Mouse (Mus musculus) bone marrow, adult 2 months (tissue): ENCODE data around the gene Sox13. TPM values are rescaled to one million over a fixed set of nuclear protein-coding genes. Genes with fewer than 3 reads are reported as not detected.

Source experiments
- H3K27ac ChIP-seq: fragments of 200-500 bp; 2 replicates; pipeline ENCODE4 v1.5.1; 2012; ENCODE audit warnings: low read depth, mild to moderate bottlenecking, control low read depth, inconsistent platforms, low read length; ENCODE audit not compliant: control insufficient read depth, poor library complexity, insufficient read depth
- H3K4me1 ChIP-seq: fragments of 200-500 bp; 2 replicates; pipeline ENCODE4 v1.6.1; 2011; ENCODE audit warnings: low read length; ENCODE audit not compliant: control insufficient read depth, insufficient read depth
- H3K4me3 ChIP-seq: fragments of 200-500 bp; replicated peaks from 2 replicates; pipeline ENCODE3; 2011; ENCODE audit warnings: mild to moderate bottlenecking, low read depth, low read length, control low read depth; ENCODE audit not compliant: control insufficient read depth
- CTCF ChIP-seq: fragments of 200-500 bp; IDR thresholded peaks from 2 replicates; pipeline ENCODE4 v1.5.1; 2011; ENCODE audit warnings: low read length, control low read depth; ENCODE audit not compliant: control insufficient read depth, insufficient read depth
- POLR2A ChIP-seq: fragments of 200-500 bp; IDR thresholded peaks from 2 replicates; pipeline ENCODE4 v1.6.1; 2011; ENCODE audit warnings: low read depth, mild to moderate bottlenecking, control low read depth, low read length, borderline replicate concordance; ENCODE audit not compliant: control insufficient read depth
- whole genome bisulfite sequencing: fragments of 180-500 bp; shearing (Covaris S2); methylation state at CpG from one replicate; pipeline ENCODE4 v1.1.7; 2018; 5-methylcytosine and 5-hydroxymethylcytosine counted together
- polyA plus RNA-seq: library from polyadenylated mRNA; stranded (reverse); fragments of >200 nt; gene quantifications from 2 replicates; pipeline ENCODE4 v1.2.4, GENCODE M21; 2011; ENCODE audit warnings: low replicate concordance; ENCODE audit not compliant: missing spikeins, insufficient read depth, insufficient read length

The Sox13 gene
- polyA plus RNA-seq, 1 experiment: 1.1 TPM

GRCm38 (mm10) chr1:133386209-133386608 lies 38.0 kb downstream of the Sox13 start:
- H3K4me1 ChIP-seq: no peaks in the 10 kb centered on the region
- 75% methylated on average over 11 of the region's 11 CpGs for WGBS

GRCm38 (mm10) chr1:133385506-133385905 lies 38.7 kb downstream of the Sox13 start:
- H3K4me3 ChIP-seq: peak overlapping the region; percentile 14
- TF ChIP-seq POLR2A (no peak), CTCF (peak; percentile 88)
- H3K27ac ChIP-seq: no peak overlapping the region
- H3K4me1 ChIP-seq: no peaks in the 10 kb centered on the region
- 42% methylated on average over 9 of the region's 9 CpGs for WGBS

More at GRCm38 (mm10) chr1:133386209-133386608, 38.0 kb downstream of the Sox13 start:
- H3K27ac ChIP-seq: no peak overlapping the region
- H3K4me3 ChIP-seq: no peak overlapping the region
- TF ChIP-seq POLR2A (no peak), CTCF (no peak)

- H3K4me1 ChIP-seq: no peaks in the 10 kb centered on the region
- 90% methylated on average over 14 of the region's 14 CpGs for WGBS
- H3K4me3 ChIP-seq: no peak overlapping the region
- H3K27ac ChIP-seq: no peak overlapping the region
- TF ChIP-seq CTCF (no peak), POLR2A (no peak)
Observed at GRCm38 (mm10) chr1:133383157-133383783, 40.9 kb downstream of the Sox13 start.

- H3K4me3 ChIP-seq: no peak overlapping the region
- no peak overlapping the region for H3K27ac ChIP-seq
- WGBS: 73% methylated on average over 12 of the region's 12 CpGs
- H3K4me1 ChIP-seq: no peaks in the 10 kb centered on the region
- no peak for TF ChIP-seq CTCF
- TF ChIP-seq POLR2A: no peak
Observed at GRCm38 (mm10) chr1:133382552-133383155, 41.5 kb downstream of the Sox13 start.

GRCm38 (mm10) chr1:133382008-133382407 lies 42.2 kb downstream of the Sox13 start:
- Histone ChIP-seq H3K4me1 (no peaks in the 10 kb centered on the region), H3K4me3 (no peak overlapping the region), H3K27ac (no peak overlapping the region)
- WGBS: 11% methylated on average over 9 of the region's 9 CpGs
- TF ChIP-seq POLR2A (no peak; the same call in 1 of the 2 replicates), CTCF (peak; percentile 97)

- peak; percentile 44; the same call in 1 of the 2 replicates for TF ChIP-seq CTCF
- no peak for TF ChIP-seq POLR2A
- WGBS: 49% methylated on average over 14 of the region's 14 CpGs
- H3K27ac ChIP-seq: no peak overlapping the region
- no peak overlapping the region for H3K4me3 ChIP-seq
- H3K4me1 ChIP-seq: no peaks in the 10 kb centered on the region
Observed at GRCm38 (mm10) chr1:133380347-133381065, 43.7 kb downstream of the Sox13 start.

GRCm38 (mm10) chr1:133379986-133380320 lies 44.2 kb downstream of the Sox13 start:
- H3K4me3 ChIP-seq: no peak overlapping the region
- 79% methylated on average over 3 of the region's 3 CpGs for WGBS
- H3K27ac ChIP-seq: no peak overlapping the region
- no peaks in the 10 kb centered on the region for H3K4me1 ChIP-seq
- TF ChIP-seq POLR2A: no peak
- no peak for TF ChIP-seq CTCF

GRCm38 (mm10) chr1:133379254-133379985 lies 44.8 kb downstream of the Sox13 start:
- no peaks in the 10 kb centered on the region for H3K4me1 ChIP-seq
- no peak for TF ChIP-seq CTCF
- TF ChIP-seq POLR2A: no peak
- no peak overlapping the region for H3K27ac ChIP-seq
- H3K4me3 ChIP-seq: no peak overlapping the region
- 69% methylated on average over 10 of the region's 10 CpGs for WGBS
